Mouse (Mus musculus) liver, adult 2 months (tissue): Measurements from ENCODE around the gene Dolk.

Experiments
- CTCF ChIP-seq: fragments of 200-500 bp; IDR thresholded peaks from 2 replicates; pipeline ENCODE4 v1.5.1; 2011; ENCODE audit warnings: low read depth, low read length, control low read depth
- POLR2A ChIP-seq: fragments of 200-500 bp; IDR thresholded peaks from 2 replicates; pipeline ENCODE4 v1.6.1; 2011; ENCODE audit warnings: low read length, control low read depth; ENCODE audit not compliant: insufficient read depth; ENCODE audit errors: extremely low read depth

- TF ChIP-seq CTCF (no peak), POLR2A (no peak)
Observed at GRCm38 (mm10) chr2:30311481-30311880, 25.3 kb upstream of the Dolk start.
